Mouse (Mus musculus): Measurements from ENCODE around the gene Mark1. TPM values are rescaled to one million over a fixed set of nuclear protein-coding genes. Genes with fewer than 3 reads are reported as not detected.

Mark1 gene
- polyA plus RNA-seq, 1 experiment from 2014 or later, result 3.0 TPM

DNA sequence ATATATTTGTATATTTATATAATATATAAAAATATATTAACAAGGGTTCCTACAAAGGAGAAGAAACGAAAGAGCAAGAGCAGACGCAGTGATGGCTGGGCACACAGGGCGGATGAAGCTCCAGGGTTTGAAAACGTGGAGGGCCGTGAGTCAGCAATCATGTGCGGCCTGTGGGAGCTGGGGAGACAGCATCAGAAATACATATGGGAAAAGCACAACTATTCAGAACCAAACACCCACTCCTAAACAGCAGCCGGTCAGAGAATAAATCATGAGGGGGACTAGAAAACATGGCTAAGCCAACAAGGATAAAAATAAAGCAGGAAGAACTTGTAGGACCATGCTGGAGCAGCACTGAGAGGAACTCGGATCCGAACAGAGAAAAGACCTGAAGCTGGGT lies 142.2 kb downstream of the Mark1 start:
- 88% methylated on average over 9 of the region's 9 CpGs for WGBS
- Histone ChIP-seq H3K4me3 (no peak overlapping the region), H3K27me3 (ENCODE audit: low read depth, poor library complexity, severe bottlenecking) (no peaks in the 10 kb centered on the region)

DNA sequence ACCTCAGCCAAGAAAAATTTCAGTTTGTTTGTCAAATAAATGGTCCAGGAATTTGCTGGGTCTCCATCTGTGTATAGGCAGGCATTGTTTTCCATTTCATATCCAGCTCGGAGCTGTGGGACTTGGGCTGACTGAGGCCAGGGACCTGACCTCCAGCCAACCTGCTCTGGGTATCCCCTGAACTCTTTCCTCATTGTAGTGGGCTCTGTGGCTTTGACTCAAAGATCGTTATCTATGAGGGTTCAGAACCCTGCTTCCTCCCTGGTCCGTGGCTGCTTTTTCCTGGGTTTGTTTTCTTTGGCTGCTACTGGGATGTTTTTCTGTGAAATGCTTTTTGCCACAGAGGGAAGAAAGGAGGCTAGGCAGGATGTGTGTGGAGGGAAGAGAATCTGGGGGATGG lies 145.4 kb downstream of the Mark1 start:
- H3K4me3 ChIP-seq, result peak overlapping the region; percentile 33; the same call in 1 of the 2 replicates
- DNase-seq (ENCODE audit: low spot score), result no peak
- no peaks in the 10 kb centered on the region for H3K9me3 ChIP-seq (replicated peaks)
- no peak overlapping the region for H3K27ac ChIP-seq (replicated peaks)
- WGBS, result 74% methylated on average over 3 of the region's 3 CpGs
- H3K27me3 ChIP-seq (ENCODE audit: low read depth, poor library complexity, severe bottlenecking), result peaks cover 24% of the 10 kb centered on the region
- no peaks in the 10 kb centered on the region for H3K36me3 ChIP-seq
- H3K4me1 ChIP-seq, result peaks cover 21% of the 10 kb centered on the region

More for the DNA sequence above, 142.2 kb downstream of the Mark1 start:
- Histone ChIP-seq H3K36me3 (no peaks in the 10 kb centered on the region), H3K9me3 (replicated peaks) (no peaks in the 10 kb centered on the region), H3K27ac (replicated peaks) (no peak overlapping the region), H3K4me1 (peaks cover 9% of the 10 kb centered on the region)
- no peak for DNase-seq (ENCODE audit: low spot score)

DNA sequence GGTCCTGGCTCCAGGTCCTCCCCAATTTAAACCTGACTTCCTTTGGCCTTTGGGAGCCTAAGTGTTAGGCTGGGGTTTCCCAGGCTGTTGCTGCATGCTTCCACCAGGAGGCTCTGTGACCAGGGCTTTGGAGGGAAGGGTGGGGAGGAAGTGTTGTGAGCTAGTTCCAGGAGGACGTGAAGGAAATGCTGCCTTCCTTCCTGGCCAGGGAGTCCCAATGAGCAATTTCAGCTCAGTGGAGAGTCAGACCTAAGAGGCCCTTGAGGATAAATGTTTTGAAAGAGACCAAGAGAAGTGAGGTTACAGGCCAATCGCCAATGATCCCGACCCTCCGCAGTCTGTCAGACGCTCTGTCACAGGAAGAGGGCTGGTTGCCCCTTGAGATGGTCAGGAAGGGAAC lies 146.0 kb downstream of the Mark1 start:
- WGBS, result 33% methylated on average over 5 of the region's 5 CpGs
- H3K27ac ChIP-seq (replicated peaks), result no peak overlapping the region
- H3K27me3 ChIP-seq (ENCODE audit: low read depth, poor library complexity, severe bottlenecking), result peaks cover 30% of the 10 kb centered on the region
- peak; percentile 59 for DNase-seq (ENCODE audit: low spot score)
- peaks cover 21% of the 10 kb centered on the region for H3K4me1 ChIP-seq
- peak overlapping the region; percentile 33 for H3K4me3 ChIP-seq
- H3K9me3 ChIP-seq (replicated peaks), result no peaks in the 10 kb centered on the region
- H3K36me3 ChIP-seq, result no peaks in the 10 kb centered on the region

DNA sequence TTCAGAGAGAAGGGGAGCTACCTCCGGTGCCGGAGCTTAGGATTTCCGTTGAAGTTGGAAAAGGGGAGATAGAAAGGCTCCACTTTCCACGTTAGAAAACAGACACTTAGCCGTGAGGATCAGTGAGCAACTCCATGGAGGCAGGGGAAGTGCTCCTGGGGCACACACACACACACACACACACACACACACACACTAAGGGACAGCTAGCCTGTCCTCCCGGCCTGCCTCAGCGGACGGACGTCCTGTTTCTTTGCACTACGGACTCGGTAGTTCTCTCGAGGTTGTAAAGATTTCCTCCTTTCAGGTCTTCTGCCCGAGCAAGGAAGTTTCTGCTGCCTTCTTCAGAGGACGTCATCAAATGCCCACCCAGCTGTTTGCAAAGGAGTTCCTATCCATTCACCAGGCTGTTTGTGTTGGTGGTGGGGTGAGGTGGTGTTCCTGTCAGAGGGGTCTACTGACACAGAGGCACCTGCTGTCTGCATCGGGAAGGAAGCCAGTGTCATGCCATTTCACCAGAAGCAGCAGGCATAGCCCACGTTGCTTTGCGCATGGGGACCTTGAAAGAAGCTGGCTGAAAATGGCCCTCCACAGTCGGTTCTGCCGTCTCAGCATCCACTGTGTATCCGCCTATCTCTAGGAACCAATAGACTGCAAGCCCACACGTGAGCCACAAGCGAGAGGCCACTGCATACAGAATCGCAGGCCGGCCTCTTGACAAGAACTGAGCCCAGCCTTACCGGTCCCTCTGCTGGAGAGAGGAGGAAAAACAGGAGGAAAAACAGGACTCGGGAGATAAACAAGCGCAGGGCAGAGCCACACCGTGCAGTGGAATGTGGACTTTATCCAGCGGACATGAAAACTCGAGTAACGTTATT lies 147.4 kb downstream of the Mark1 start:
- Histone ChIP-seq H3K27ac (replicated peaks) (0 out of 2 replicates have a peak overlapping the region, but pooled peaks have one; percentile 1), H3K9me3 (replicated peaks) (no peaks in the 10 kb centered on the region), H3K36me3 (no peaks in the 10 kb centered on the region), H3K27me3 (ENCODE audit: low read depth, poor library complexity, severe bottlenecking) (peaks cover 44% of the 10 kb centered on the region), H3K4me3 (peak overlapping the region; percentile 39), H3K4me1 (peaks cover 21% of the 10 kb centered on the region)
- 17% methylated on average over 31 of the region's 31 CpGs for WGBS
- DNase-seq (ENCODE audit: low spot score), result peak; percentile 79

DNA sequence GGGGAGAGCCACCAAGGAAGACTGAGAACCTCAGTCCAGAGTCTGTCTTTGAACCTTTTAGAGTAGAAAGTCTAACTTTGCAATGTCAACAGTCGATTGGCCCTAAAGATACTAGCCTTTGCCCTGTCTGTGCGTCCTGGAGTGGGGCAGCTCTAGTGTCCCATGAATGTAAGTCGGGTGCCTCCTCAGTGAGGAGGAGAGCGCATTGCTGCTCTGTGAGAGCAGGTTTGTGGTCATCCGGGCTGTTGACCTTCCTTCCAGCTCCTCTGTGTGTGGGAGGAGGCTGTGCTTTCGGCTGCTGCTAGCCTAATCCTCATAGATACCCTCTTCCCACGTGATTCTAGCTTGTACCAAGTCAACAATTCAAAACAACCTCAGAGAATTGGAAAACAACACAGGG lies 148.2 kb downstream of the Mark1 start:
- H3K4me3 ChIP-seq, result no peak overlapping the region
- H3K27me3 ChIP-seq (ENCODE audit: low read depth, poor library complexity, severe bottlenecking), result peaks cover 52% of the 10 kb centered on the region
- DNase-seq (ENCODE audit: low spot score), result no peak
- H3K9me3 ChIP-seq (replicated peaks), result no peaks in the 10 kb centered on the region
- no peaks in the 10 kb centered on the region for H3K36me3 ChIP-seq
- no peak overlapping the region for H3K27ac ChIP-seq (replicated peaks)
- H3K4me1 ChIP-seq, result peaks cover 28% of the 10 kb centered on the region
- WGBS, result 42% methylated on average over 7 of the region's 7 CpGs

DNA sequence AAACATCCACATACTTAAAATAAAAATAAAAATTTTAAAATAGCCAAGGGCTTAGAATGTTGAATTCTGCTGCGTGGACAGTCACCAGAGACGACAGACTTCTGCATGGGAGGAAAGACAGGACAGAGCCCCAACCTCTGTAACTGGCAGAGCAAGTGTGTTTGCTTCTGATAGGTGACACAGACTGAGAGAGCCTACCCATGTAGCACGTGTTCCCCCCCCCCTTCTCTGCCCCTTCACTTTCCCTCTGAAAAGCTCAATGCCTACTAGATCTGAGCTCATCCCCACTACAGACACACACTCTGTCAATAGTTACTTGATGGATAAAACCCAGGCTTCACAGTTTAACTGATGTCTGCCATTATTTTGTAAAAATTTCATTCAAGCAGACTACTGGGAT lies 152.4 kb downstream of the Mark1 start:
- 65% methylated on average over 3 of the region's 3 CpGs for WGBS
- Histone ChIP-seq H3K9me3 (replicated peaks) (no peaks in the 10 kb centered on the region), H3K36me3 (no peaks in the 10 kb centered on the region), H3K27ac (replicated peaks) (no peak overlapping the region), H3K4me3 (no peak overlapping the region), H3K4me1 (peaks cover 33% of the 10 kb centered on the region), H3K27me3 (ENCODE audit: low read depth, poor library complexity, severe bottlenecking) (peaks cover 61% of the 10 kb centered on the region)
- DNase-seq (ENCODE audit: low spot score), result no peak

Other genes with a start within 250 kb of the Mark1 start
- 0.11 TPM in 1 of 2 replicates, not detected in the other for gene Marc1, start 188.3 kb downstream of the Mark1 start, polyA plus RNA-seq (2016; fragmentation: Nextera tagmentation; extraction: Ambion mirVana)
- gene Marc2, start 153.1 kb downstream of the Mark1 start, polyA plus RNA-seq (2016; fragmentation: Nextera tagmentation; extraction: Ambion mirVana), result 85.7 and 93.7 TPM in 2 replicates
- gene C130074G19Rik, start 116.4 kb downstream of the Mark1 start, polyA plus RNA-seq (2016; fragmentation: Nextera tagmentation; extraction: Ambion mirVana), result 0.57 and 0.62 TPM in 2 replicates
- 19.5 and 21.4 TPM in 2 replicates for gene Rab3gap2, start 204.5 kb upstream of the Mark1 start, polyA plus RNA-seq (2016; fragmentation: Nextera tagmentation; extraction: Ambion mirVana)

All from midbrain, embryonic 10.5 days (tissue).